Mouse (Mus musculus) CH12.LX (cell line): ENCODE measurements at regions not wholly inside any gene's neighbourhood (a gene's known extent, or its start where the extent isn't known, plus 50 kb on each side); places are given as distances from the start of the nearest gene placed in this dataset.
A peak's percentile ranks its signal among the peaks of the same experiment; 100 is the strongest.

ENCODE experiments used
- DNase-seq: peaks from one replicate; pipeline ENCODE4 v3.0.0-alpha.2; 2013; ENCODE audit errors: extremely low read depth
- H3K27ac ChIP-seq: 2 replicates; pipeline ENCODE4 v1.5.1; 2012; ENCODE audit warnings: low read depth, mild to moderate bottlenecking, control low read depth, moderate library complexity; ENCODE audit not compliant: insufficient read depth
- H3K27me3 ChIP-seq: replicated peaks from 2 replicates; pipeline ENCODE3; 2012; ENCODE audit warnings: inconsistent platforms
- H3K36me3 ChIP-seq, 2 experiments: replicated peaks in 1 of 2; 2 replicates each; pipeline versions ENCODE3 to v1.6.1; 2012; ENCODE audit warnings: inconsistent platforms in 1 of 2, low read length in 1 of 2, mild to moderate bottlenecking in 1 of 2, mixed read lengths in 1 of 2, moderate library complexity in 1 of 2; ENCODE audit not compliant: control insufficient read depth in 1 of 2, insufficient read depth in 1 of 2
- H3K4me1 ChIP-seq, 2 experiments: 2 replicates each; pipeline ENCODE4 v1.6.1; 2012; ENCODE audit warnings: inconsistent platforms in 1 of 2, moderate library complexity in 1 of 2; ENCODE audit not compliant: insufficient read depth in 2 of 2, control insufficient read depth in 1 of 2
- H3K4me2 ChIP-seq: 2 replicates; pipeline ENCODE4 v1.6.1; 2012; ENCODE audit warnings: low read depth, mild to moderate bottlenecking, control low read depth; ENCODE audit not compliant: poor library complexity, insufficient read depth, severe bottlenecking
- H3K4me3 ChIP-seq, 3 experiments: fragments of 150-350 bp in 1 of 3; sonication (generic) in 1 of 3; replicated peaks in 1 of 3; 2 replicates each; pipeline versions ENCODE3 to v1.5.1; 2011 to 2012; ENCODE audit warnings: low read depth in 2 of 3, low read length in 2 of 3, mild to moderate bottlenecking in 2 of 3, moderate library complexity in 2 of 3, control low read depth in 1 of 3, improper control_type of control experiment in 1 of 3, inconsistent platforms in 1 of 3, mixed read lengths in 1 of 3; ENCODE audit not compliant: poor library complexity in 1 of 3
- H3K79me2 ChIP-seq: replicated peaks from 2 replicates; pipeline ENCODE4 v1.6.1; 2012; ENCODE audit warnings: mild to moderate bottlenecking, moderate library complexity; ENCODE audit not compliant: control insufficient read depth, poor library complexity, insufficient read depth, severe bottlenecking; ENCODE audit errors: extremely low read depth
- H3K9ac ChIP-seq: 2 replicates; pipeline ENCODE4 v1.6.1; 2012; ENCODE audit warnings: low read depth, mild to moderate bottlenecking, control low read depth, moderate library complexity; ENCODE audit not compliant: insufficient read depth
- H3K9me3 ChIP-seq: replicated peaks from 2 replicates; pipeline ENCODE3; 2012; ENCODE audit warnings: low read length, inconsistent platforms, mixed read lengths
- BHLHE40 ChIP-seq: IDR thresholded peaks from 2 replicates; pipeline ENCODE4 v1.6.1; 2011; ENCODE audit warnings: mild to moderate bottlenecking, low read depth, low read length, improper control_type of control experiment
- CHD1 ChIP-seq: IDR thresholded peaks from 2 replicates; pipeline ENCODE4 v1.6.1; 2012; ENCODE audit warnings: low read depth, low read length, improper control_type of control experiment, inconsistent platforms
- CHD2 ChIP-seq: IDR thresholded peaks from 2 replicates; pipeline ENCODE4 v1.6.1; 2011; ENCODE audit warnings: low read length, improper control_type of control experiment
- CTCF ChIP-seq, 2 experiments: IDR thresholded peaks in 1 of 2; conservative IDR thresholded peaks in 1 of 2; 2 replicates each; pipeline ENCODE4 v1.5.1; 2011 to 2012; ENCODE audit warnings: low read depth in 2 of 2, low read length in 2 of 2, improper control_type of control experiment in 1 of 2, inconsistent platforms in 1 of 2, mild to moderate bottlenecking in 1 of 2, moderate library complexity in 1 of 2
- E2F4 ChIP-seq: IDR thresholded peaks from 2 replicates; pipeline ENCODE4 v1.6.1; 2011; ENCODE audit warnings: low read depth, low read length, improper control_type of control experiment; ENCODE audit not compliant: insufficient replicate concordance
- ELF1 ChIP-seq: IDR thresholded peaks from 2 replicates; pipeline ENCODE4 v1.6.1; 2014; ENCODE audit warnings: low read depth, mild to moderate bottlenecking, inconsistent platforms, low read length, improper control_type of control experiment
- EP300 ChIP-seq: IDR thresholded peaks from 2 replicates; pipeline ENCODE4 v1.6.1; 2011; ENCODE audit warnings: low read length, improper control_type of control experiment
- ETS1 ChIP-seq: conservative IDR thresholded peaks from 2 replicates; pipeline ENCODE4 v1.6.1; 2012; ENCODE audit warnings: low read depth, mild to moderate bottlenecking, inconsistent platforms, low read length, improper control_type of control experiment, moderate library complexity
- GABPA ChIP-seq: IDR thresholded peaks from 2 replicates; pipeline ENCODE4 v1.6.1; 2012; ENCODE audit warnings: low read depth, low read length, improper control_type of control experiment, inconsistent platforms; ENCODE audit not compliant: insufficient replicate concordance
- HCFC1 ChIP-seq: IDR thresholded peaks from 2 replicates; pipeline ENCODE4 v1.6.1; 2012; ENCODE audit warnings: low read depth, mild to moderate bottlenecking, inconsistent platforms, low read length, improper control_type of control experiment
- IRF4 ChIP-seq: IDR thresholded peaks from 2 replicates; pipeline ENCODE4 v1.6.1; 2014; ENCODE audit warnings: low read depth, mild to moderate bottlenecking, inconsistent platforms, low read length, improper control_type of control experiment
- JUN ChIP-seq: IDR thresholded peaks from 2 replicates; pipeline ENCODE4 v1.6.1; 2011; ENCODE audit warnings: low read depth, mild to moderate bottlenecking, low read length, improper control_type of control experiment, moderate library complexity; ENCODE audit not compliant: insufficient read depth
- JUND ChIP-seq: conservative IDR thresholded peaks from 2 replicates; pipeline ENCODE4 v1.6.1; 2011; ENCODE audit warnings: low read depth, low read length, improper control_type of control experiment
- KAT2A ChIP-seq: IDR thresholded peaks from 2 replicates; pipeline ENCODE4 v1.6.1; 2012; ENCODE audit warnings: low read length, improper control_type of control experiment, inconsistent platforms; ENCODE audit not compliant: insufficient replicate concordance
- MAFK ChIP-seq: IDR thresholded peaks from 2 replicates; pipeline ENCODE4 v1.6.1; 2011; ENCODE audit warnings: low read length, improper control_type of control experiment; ENCODE audit not compliant: insufficient replicate concordance
- MAX ChIP-seq: IDR thresholded peaks from 2 replicates; pipeline ENCODE4 v1.6.1; 2011; ENCODE audit warnings: low read length, improper control_type of control experiment
- MAZ ChIP-seq: IDR thresholded peaks from 2 replicates; pipeline ENCODE4 v1.6.1; 2012; ENCODE audit warnings: low read depth, mild to moderate bottlenecking, inconsistent platforms, low read length, improper control_type of control experiment, moderate library complexity
- MEF2A ChIP-seq: IDR thresholded peaks from 2 replicates; pipeline ENCODE4 v1.6.1; 2014; ENCODE audit warnings: low read depth, mild to moderate bottlenecking, inconsistent platforms, low read length, improper control_type of control experiment, borderline replicate concordance
- MXI1 ChIP-seq: IDR thresholded peaks from 2 replicates; pipeline ENCODE4 v1.6.1; 2011; ENCODE audit warnings: mild to moderate bottlenecking, low read depth, low read length, improper control_type of control experiment
- MYC ChIP-seq: IDR thresholded peaks from 2 replicates; pipeline ENCODE4 v1.6.1; 2011; ENCODE audit warnings: low read depth, mild to moderate bottlenecking, improper control_type of control experiment, low read length
- NELFE ChIP-seq: IDR thresholded peaks from 2 replicates; pipeline ENCODE4 v1.6.1; 2011; ENCODE audit warnings: low read depth, low read length, improper control_type of control experiment
- NRF1 ChIP-seq: IDR thresholded peaks from 2 replicates; pipeline ENCODE4 v1.6.1; 2014; ENCODE audit warnings: low read depth, mild to moderate bottlenecking, inconsistent platforms, low read length, improper control_type of control experiment, moderate library complexity
- PAX5 ChIP-seq: IDR thresholded peaks from 2 replicates; pipeline ENCODE4 v1.6.1; 2012; ENCODE audit warnings: low read length, inconsistent platforms, mixed read lengths
- POLR2A ChIP-seq: IDR thresholded peaks from 2 replicates; pipeline ENCODE4 v1.6.1; 2011; ENCODE audit warnings: low read depth, mild to moderate bottlenecking, improper control_type of control experiment, low read length
- POLR2AphosphoS2 ChIP-seq: IDR thresholded peaks from 2 replicates; pipeline ENCODE4 v1.6.1; 2011; ENCODE audit warnings: low read depth, low read length, improper control_type of control experiment
- RAD21 ChIP-seq: IDR thresholded peaks from 2 replicates; pipeline ENCODE4 v1.6.1; 2011; ENCODE audit warnings: low read depth, mild to moderate bottlenecking, low read length, improper control_type of control experiment, moderate library complexity
- RCOR1 ChIP-seq: conservative IDR thresholded peaks from 2 replicates; pipeline ENCODE4 v1.6.1; 2012; ENCODE audit warnings: low read depth, mild to moderate bottlenecking, inconsistent platforms, low read length, improper control_type of control experiment
- SIN3A ChIP-seq: IDR thresholded peaks from 2 replicates; pipeline ENCODE4 v1.6.1; 2012; ENCODE audit warnings: low read length, improper control_type of control experiment, inconsistent platforms
- SMC3 ChIP-seq: IDR thresholded peaks from 2 replicates; pipeline ENCODE4 v1.6.1; 2011; ENCODE audit warnings: low read depth, low read length, improper control_type of control experiment
- TBP ChIP-seq: conservative IDR thresholded peaks from 2 replicates; pipeline ENCODE4 v1.6.1; 2011; ENCODE audit warnings: low read depth, low read length, improper control_type of control experiment
- TCF12 ChIP-seq: IDR thresholded peaks from 2 replicates; pipeline ENCODE4 v1.6.1; 2014; ENCODE audit warnings: low read depth, mild to moderate bottlenecking, inconsistent platforms, low read length, improper control_type of control experiment
- UBTF ChIP-seq: IDR thresholded peaks from 2 replicates; pipeline ENCODE4 v1.6.1; 2012; ENCODE audit warnings: low read depth, mild to moderate bottlenecking, inconsistent platforms, low read length, improper control_type of control experiment, moderate library complexity
- USF1 ChIP-seq: IDR thresholded peaks from 2 replicates; pipeline ENCODE4 v1.6.1; 2014; ENCODE audit warnings: low read depth, mild to moderate bottlenecking, inconsistent platforms, low read length, improper control_type of control experiment
- USF2 ChIP-seq: conservative IDR thresholded peaks from 2 replicates; pipeline ENCODE4 v1.6.1; 2011; ENCODE audit warnings: low read depth, low read length, improper control_type of control experiment
- ZC3H11A ChIP-seq: IDR thresholded peaks from 2 replicates; pipeline ENCODE4 v1.6.1; 2012; ENCODE audit warnings: low read depth, mild to moderate bottlenecking, inconsistent platforms, low read length, improper control_type of control experiment
- ZKSCAN1 ChIP-seq: IDR thresholded peaks from 2 replicates; pipeline ENCODE4 v1.6.1; 2012; ENCODE audit warnings: low read depth, inconsistent platforms, low read length, improper control_type of control experiment, borderline replicate concordance
- ZMIZ1 ChIP-seq: IDR thresholded peaks from 2 replicates; pipeline ENCODE4 v1.6.1; 2012; ENCODE audit warnings: low read depth, mild to moderate bottlenecking, inconsistent platforms, low read length, improper control_type of control experiment
- ZNF384 ChIP-seq: IDR thresholded peaks from 2 replicates; pipeline ENCODE4 v1.6.1; 2012; ENCODE audit warnings: low read depth, low read length, improper control_type of control experiment, inconsistent platforms
- dilution Hi-C: fragments of 300-500 bp; cut with MboI; formaldehyde crosslinking; loops from 2 replicates; pipeline ENCODE4 v1.14.3; 2020; ENCODE audit warnings: low sequenced_read_pairs; ENCODE audit not compliant: extremely low pct_unique_long_range_greater_than_20kb, extremely low pct_ligation_motif_present
- in situ Hi-C: fragments of 300-500 bp; cut with MboI; formaldehyde crosslinking; loops from 3 replicates; pipeline ENCODE4 v1.14.3; 2019; ENCODE audit warnings: low sequenced_read_pairs, low pct_ligation_motif_present, low pct_unique_long_range_greater_than_20kb, mixed read lengths

DNA sequence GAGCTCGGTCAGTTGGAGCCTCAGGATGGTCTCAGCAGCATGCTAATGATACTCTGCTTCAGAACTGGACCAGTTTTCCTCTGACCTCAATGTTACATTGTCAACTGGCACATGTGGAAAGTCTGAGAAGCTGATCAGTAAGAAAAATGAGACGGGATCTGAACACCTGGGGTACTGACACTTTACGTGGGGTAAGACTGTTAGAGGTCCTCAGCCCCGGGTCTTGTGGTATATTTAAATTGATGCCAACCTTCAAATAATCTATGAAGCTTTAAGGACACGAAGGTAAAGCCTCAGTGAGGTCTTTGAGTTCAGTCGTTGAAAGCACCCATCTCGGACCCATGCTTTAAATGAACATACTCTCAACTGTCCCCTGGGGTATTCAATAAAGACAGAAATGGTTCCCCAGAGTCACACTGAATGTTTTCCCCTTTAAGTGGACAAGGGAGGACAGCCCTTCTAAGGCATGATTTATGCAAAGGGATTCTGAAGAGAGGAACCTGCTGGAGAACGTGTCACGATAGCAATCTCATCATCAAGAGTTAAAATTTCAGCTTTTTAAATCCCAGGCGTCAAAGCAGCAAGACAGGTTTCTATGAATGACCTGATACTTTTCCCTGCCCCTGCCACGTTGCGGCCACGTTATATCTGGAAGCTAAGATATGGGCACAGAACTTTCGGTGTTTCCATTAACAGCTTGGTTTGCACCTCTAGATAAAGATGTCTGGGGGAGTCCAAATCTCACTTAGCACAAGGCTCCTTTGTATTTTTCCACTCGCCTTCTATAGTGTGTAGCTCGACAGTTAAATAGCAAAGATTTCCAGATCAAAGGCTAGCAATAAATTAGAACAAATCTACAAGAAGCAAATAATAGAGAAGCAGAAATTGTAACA lies 76.7 kb upstream of the Atp2b1 start:
- H3K4me2 ChIP-seq: peak overlapping the region; percentile 84
- peak; percentile 71 for DNase-seq
- H3K4me3 ChIP-seq: peak overlapping the region; percentile 64 to 77 (median 76)
- H3K79me2 ChIP-seq: peaks cover 49% of the 10 kb centered on the region
- dilution Hi-C loops: no loop called here
- in situ Hi-C loops: loop anchor here (25.0 kb wide), 2 partner anchors 250 to 350 kb away; no protein-coding TSS in a partner anchor
- TF ChIP-seq ELF1 (no peak), KAT2A (no peak), UBTF (peak; percentile 16; the same call in 1 of the 2 replicates), NRF1 (no peak), CHD2 (peak; percentile 55; the same call in 1 of the 2 replicates), TCF12 (no peak), ZMIZ1 (peak; percentile 42), ZNF384 (no peak), MXI1 (peak; percentile 41; the same call in 1 of the 2 replicates), SIN3A (peak; percentile 78), USF1 (no peak), JUND (no peak), CHD1 (peak; percentile 56; the same call in 1 of the 2 replicates), NELFE (no peak), POLR2A (no peak; the same call in 1 of the 2 replicates), MAZ (no peak; the same call in 1 of the 2 replicates), CTCF (conservative IDR thresholded peaks at IDR 0.05 in 1 of 2, IDR thresholded peaks at IDR 0.05 in 1 of 2; ENCODE audit: low read depth in 2 of 2, low read length in 2 of 2) (no peak), JUN (no peak), GABPA (no peak), SMC3 (no peak; the same call in 1 of the 2 replicates), RCOR1 (no peak), EP300 (peak; percentile 55), ETS1 (peak; percentile 51; the same call in 1 of the 2 replicates), USF2 (no peak), HCFC1 (no peak), RAD21 (no peak; the same call in 1 of the 2 replicates), MAX (peak; percentile 71), PAX5 (no peak), ZC3H11A (no peak), ZKSCAN1 (no peak), IRF4 (no peak), E2F4 (no peak), POLR2AphosphoS2 (no peak; the same call in 1 of the 2 replicates), TBP (peak; percentile 51; the same call in 1 of the 2 replicates), BHLHE40 (peak; percentile 77), MEF2A (peak; percentile 34), MAFK (no peak), MYC (peak; percentile 86)
- peak overlapping the region; percentile 99 for H3K9ac ChIP-seq
- no peaks in the 10 kb centered on the region for H3K27me3 ChIP-seq
- peak overlapping the region; percentile 73; the same call in 1 of the 2 replicates for H3K27ac ChIP-seq
- H3K9me3 ChIP-seq: peaks cover 9% of the 10 kb centered on the region
- peaks cover 13 to 28% of the 10 kb centered on the region in 2 experiments for H3K36me3 ChIP-seq
- peaks cover 4 to 15% of the 10 kb centered on the region in 2 experiments; a peak in 3 of 4 replicates for H3K4me1 ChIP-seq
